Mouse (Mus musculus): ENCODE results near the gene AB124611. TPM values are rescaled to one million over a fixed set of nuclear protein-coding genes. Genes with fewer than 3 reads are reported as not detected.
"Not testable (repeated sequence)": the region's sequence is repeated elsewhere in the genome, so short reads cannot be mapped to it uniquely, and the experiment has no call there.

Gene AB124611
- polyA plus RNA-seq, 1 experiment from 2014 or later, result 1.8 TPM

- DNase-seq (ENCODE audit: low spot score) (no peak), ATAC-seq (ENCODE audit: low FRiP score, low TSS enrichment) (no peak)
- H3K4me2 ChIP-seq (replicated peaks; ENCODE audit: low read depth), result peak overlapping the region; percentile 60
- peak overlapping the region; percentile 91; the same call in 1 of the 2 replicates for H3K27ac ChIP-seq (replicated peaks)
- 72% methylated on average over 9 of the region's 9 CpGs for WGBS
- H3K9me3 ChIP-seq (ENCODE audit: control insufficient read depth, low read length), result no peaks in the 10 kb centered on the region
- TF ChIP-seq EP300 (optimal IDR thresholded peaks at IDR 0.05) (no peak), CTCF (IDR thresholded peaks at IDR 0.05; ENCODE audit: low read depth) (no peak)
- H3K4me3 ChIP-seq (ENCODE audit: low read depth, low read length), result no peak overlapping the region
- H3K36me3 ChIP-seq (ENCODE audit: control insufficient read depth, insufficient read depth, low read length), result peaks cover 14% of the 10 kb centered on the region; the same call in 1 of the 2 replicates
- 0 out of 2 replicates have a peak overlapping the region, but pooled peaks have one; percentile 38 for H3K9ac ChIP-seq (ENCODE audit: low read length)
- 0 out of 2 replicates have a peak, but pooled peaks cover 3% of the 10 kb centered on the region for H3K4me1 ChIP-seq (replicated peaks; ENCODE audit: control insufficient read depth, insufficient read depth)
- H3K27me3 ChIP-seq (ENCODE audit: control insufficient read depth, insufficient read depth, low read length), result no peaks in the 10 kb centered on the region
Measured at GRCm38 (mm10) chr9:21511052-21511451, 14.9 kb upstream of the AB124611 start.

GRCm38 (mm10) chr9:21513466-21513865 lies 12.5 kb upstream of the AB124611 start:
- ATAC-seq (ENCODE audit: low FRiP score, low TSS enrichment), result no peak
- Histone ChIP-seq H3K4me1 (replicated peaks; ENCODE audit: control insufficient read depth, insufficient read depth) (0 out of 2 replicates have a peak, but pooled peaks cover 3% of the 10 kb centered on the region), H3K9me3 (ENCODE audit: control insufficient read depth, low read length) (no peaks in the 10 kb centered on the region), H3K9ac (ENCODE audit: low read length) (no peak overlapping the region), H3K27me3 (ENCODE audit: control insufficient read depth, insufficient read depth, low read length) (no peaks in the 10 kb centered on the region), H3K4me3 (ENCODE audit: low read depth, low read length) (no peak overlapping the region), H3K27ac (replicated peaks) (no peak overlapping the region), H3K4me2 (replicated peaks; ENCODE audit: low read depth) (no peak overlapping the region), H3K36me3 (ENCODE audit: control insufficient read depth, insufficient read depth, low read length) (peaks cover under 1% of the 10 kb centered on the region; the same call in 1 of the 2 replicates)
- 100% methylated on average over 4 of the region's 4 CpGs for WGBS
- no peak for DNase-seq (ENCODE audit: low spot score)
- TF ChIP-seq CTCF (IDR thresholded peaks at IDR 0.05; ENCODE audit: low read depth), result no peak
- TF ChIP-seq EP300 (optimal IDR thresholded peaks at IDR 0.05), result no peak

GRCm38 (mm10) chr9:21517947-21518495 lies 8.0 kb upstream of the AB124611 start:
- 60% methylated on average over 6 of the region's 6 CpGs for WGBS
- H3K27me3 ChIP-seq (ENCODE audit: control insufficient read depth, insufficient read depth, low read length), result no peaks in the 10 kb centered on the region
- DNase-seq (ENCODE audit: low spot score), result no peak
- no peak overlapping the region for H3K9ac ChIP-seq (ENCODE audit: low read length)
- ATAC-seq (ENCODE audit: low FRiP score, low TSS enrichment), result no peak
- no peaks in the 10 kb centered on the region for H3K4me1 ChIP-seq (replicated peaks; ENCODE audit: control insufficient read depth, insufficient read depth)
- H3K4me2 ChIP-seq (replicated peaks; ENCODE audit: low read depth), result no peak overlapping the region
- H3K36me3 ChIP-seq (ENCODE audit: control insufficient read depth, insufficient read depth, low read length), result no peaks in the 10 kb centered on the region
- TF ChIP-seq EP300 (optimal IDR thresholded peaks at IDR 0.05) (no peak), CTCF (IDR thresholded peaks at IDR 0.05; ENCODE audit: low read depth) (no peak)
- peak overlapping the region; percentile 3; the same call in 1 of the 2 replicates for H3K27ac ChIP-seq (replicated peaks)
- H3K9me3 ChIP-seq (ENCODE audit: control insufficient read depth, low read length), result no peaks in the 10 kb centered on the region
- H3K4me3 ChIP-seq (ENCODE audit: low read depth, low read length), result no peak overlapping the region

- 80% methylated on average over 6 of the region's 6 CpGs for WGBS
Measured at GRCm38 (mm10) chr9:21518690-21519089, 7.3 kb upstream of the AB124611 start.

GRCm38 (mm10) chr9:21525142-21525936 lies 637 bp upstream of the AB124611 start:
- TF ChIP-seq EP300 (optimal IDR thresholded peaks at IDR 0.05), result no peak
- TF ChIP-seq CTCF (IDR thresholded peaks at IDR 0.05; ENCODE audit: low read depth), result no peak
- Histone ChIP-seq H3K9ac (ENCODE audit: low read length) (no peak overlapping the region), H3K27ac (replicated peaks) (no peak overlapping the region), H3K27me3 (ENCODE audit: control insufficient read depth, insufficient read depth, low read length) (no peaks in the 10 kb centered on the region), H3K4me3 (ENCODE audit: low read depth, low read length) (no peak overlapping the region), H3K4me1 (replicated peaks; ENCODE audit: control insufficient read depth, insufficient read depth) (no peaks in the 10 kb centered on the region), H3K9me3 (ENCODE audit: control insufficient read depth, low read length) (no peaks in the 10 kb centered on the region), H3K36me3 (ENCODE audit: control insufficient read depth, insufficient read depth, low read length) (no peaks in the 10 kb centered on the region), H3K4me2 (replicated peaks; ENCODE audit: low read depth) (no peak overlapping the region)
- WGBS, result 68% methylated on average over 7 of the region's 7 CpGs
- ATAC-seq (ENCODE audit: low FRiP score, low TSS enrichment), result no peak
- DNase-seq (ENCODE audit: low spot score), result no peak

More at GRCm38 (mm10) chr9:21518690-21519089, 7.3 kb upstream of the AB124611 start:
- H3K4me3 ChIP-seq (ENCODE audit: low read depth, low read length); H3K4me2 ChIP-seq (replicated peaks; ENCODE audit: low read depth); H3K9ac ChIP-seq (ENCODE audit: low read length); H3K9me3 ChIP-seq (ENCODE audit: control insufficient read depth, low read length); H3K36me3 ChIP-seq (ENCODE audit: control insufficient read depth, insufficient read depth, low read length); H3K27me3 ChIP-seq (ENCODE audit: control insufficient read depth, insufficient read depth, low read length); DNase-seq (ENCODE audit: low spot score); H3K27ac ChIP-seq (replicated peaks); ATAC-seq (ENCODE audit: low FRiP score, low TSS enrichment); H3K4me1 ChIP-seq (replicated peaks; ENCODE audit: control insufficient read depth, insufficient read depth): not testable (repeated sequence)
- TF ChIP-seq CTCF (IDR thresholded peaks at IDR 0.05; ENCODE audit: low read depth), result peak; percentile 18; the same call in 1 of the 2 replicates

- H3K4me2 ChIP-seq (replicated peaks; ENCODE audit: low read depth), result peak overlapping the region; percentile 23; the same call in 1 of the 2 replicates
- no peaks in the 10 kb centered on the region for H3K27me3 ChIP-seq (ENCODE audit: control insufficient read depth, insufficient read depth, low read length)
- TF ChIP-seq CTCF (IDR thresholded peaks at IDR 0.05; ENCODE audit: low read depth) (no peak), EP300 (optimal IDR thresholded peaks at IDR 0.05) (no peak)
- H3K9ac ChIP-seq (ENCODE audit: low read length), result no peak overlapping the region
- ATAC-seq (ENCODE audit: low FRiP score, low TSS enrichment) (no peak), DNase-seq (ENCODE audit: low spot score) (no peak)
- no peak overlapping the region for H3K27ac ChIP-seq (replicated peaks)
- H3K4me1 ChIP-seq (replicated peaks; ENCODE audit: control insufficient read depth, insufficient read depth), result no peaks in the 10 kb centered on the region
- no peak overlapping the region for H3K4me3 ChIP-seq (ENCODE audit: low read depth, low read length)
- H3K9me3 ChIP-seq (ENCODE audit: control insufficient read depth, low read length), result no peaks in the 10 kb centered on the region
- 74% methylated on average over 3 of the region's 3 CpGs for WGBS
- no peaks in the 10 kb centered on the region for H3K36me3 ChIP-seq (ENCODE audit: control insufficient read depth, insufficient read depth, low read length)
Measured at GRCm38 (mm10) chr9:21526634-21526944, 613 bp downstream of the AB124611 start.
